In genomic region chrX:158041703-158042102, GRCm38 (mm10) we compare ENCODE assay signal across 9 mouse cellular contexts. TPM values are rescaled to one million over a fixed set of nuclear protein-coding genes. Genes with fewer than 3 reads are reported as not detected.
DNase-seq lines count a peak whose midpoint lies in the region; ATAC-seq lines count a peak whose summit lies in the region.
"Had no signal": no experiment of that assay in that cellular context is flagged by ENCODE, and none has a peak within 500 bp of the region (broad histone marks: within the 10 kb centered on the region; RNA-seq: fewer than 3 reads in every experiment).

No protein-coding gene starts in this region.

- DNase-seq in kidney, postnatal 10 days: peak; percentile 4
- no peak for DNase-seq in kidney, postnatal 25 days
- DNase-seq in cerebellum, adult 9-10 months: peak; percentile 65
- DNase-seq in adrenal gland, postnatal 14 days: no peak
- DNase-seq in layer of hippocampus, adult 9-11 months: no peak
- no peak for DNase-seq in left cerebral cortex, adult 11 months (ENCODE audit: low spot score)

- H3K9ac ChIP-seq in hindbrain, embryonic 12.5 days: peak overlapping the region; percentile 75; the same call in 1 of the 2 replicates
- peak overlapping the region; percentile 86 for H3K9ac ChIP-seq in neural tube, embryonic 13.5 days

- H3K4me3 ChIP-seq in hindbrain, embryonic 12.5 days: peak overlapping the region; percentile 63
- H3K4me3 ChIP-seq in neural tube, embryonic 13.5 days: peak overlapping the region; percentile 63

- no peaks in the 10 kb centered on the region for H3K36me3 ChIP-seq in hindbrain, embryonic 12.5 days
- no peaks in the 10 kb centered on the region for H3K36me3 ChIP-seq in neural tube, embryonic 13.5 days

- no peaks in the 10 kb centered on the region for H3K9me3 ChIP-seq in hindbrain, embryonic 12.5 days (replicated peaks)
- H3K9me3 ChIP-seq in neural tube, embryonic 13.5 days: no peaks in the 10 kb centered on the region

- no peaks in the 10 kb centered on the region for H3K27me3 ChIP-seq in hindbrain, embryonic 12.5 days
- no peaks in the 10 kb centered on the region for H3K27me3 ChIP-seq in neural tube, embryonic 13.5 days

- 27% methylated on average over 7 of the region's 7 CpGs for WGBS in hindbrain, embryonic 12.5 days
- 30% methylated on average over 7 of the region's 7 CpGs for WGBS in neural tube, embryonic 13.5 days

- 0 out of 2 replicates have a peak, but pooled peaks have one; percentile 39 for ATAC-seq in hindbrain, embryonic 12.5 days (ENCODE audit: low FRiP score)
- ATAC-seq in neural tube, embryonic 13.5 days (ENCODE audit: low read depth): peak; percentile 48
- ATAC-seq: Patski had no signal

- 0 out of 2 replicates have a peak overlapping the region, but pooled peaks have one; percentile 84 for H3K27ac ChIP-seq in hindbrain, embryonic 12.5 days
- H3K27ac ChIP-seq in neural tube, embryonic 13.5 days (replicated peaks): peak overlapping the region; percentile 81

- peak overlapping the region; percentile 59 for H3K4me2 ChIP-seq in hindbrain, embryonic 12.5 days (replicated peaks)
- H3K4me2 ChIP-seq in neural tube, embryonic 13.5 days: peak overlapping the region; percentile 60

- no peaks in the 10 kb centered on the region for H3K4me1 ChIP-seq in hindbrain, embryonic 12.5 days
- peaks cover 3% of the 10 kb centered on the region for H3K4me1 ChIP-seq in neural tube, embryonic 13.5 days (replicated peaks)

RNA-seq across cellular contexts. Expression of gene Cnksr2, which starts 1.4 kb away (rescaled TPM):
- polyA plus RNA-seq in hindbrain, embryonic 12.5 days (2016; fragmentation: Nextera tagmentation; extraction: Ambion mirVana): 7.8 and 8.2 TPM in 2 replicates
- 6.9 and 8.1 TPM in 2 replicates for polyA plus RNA-seq in neural tube, embryonic 13.5 days (2015; fragmentation: Nextera tagmentation; extraction: Ambion mirVana)
- total RNA-seq in adrenal gland, postnatal 14 days (2021): 4.9 and 5.9 TPM in 2 replicates
- polyA plus RNA-seq: Patski had no signal

Comparison
In these comparisons a context has a peak if more than half of its experiments do, and no peak if none do; other contexts are left out.
1. DNase-seq: peak in kidney, postnatal 10 days (single experiment) and cerebellum, adult 9-10 months (single experiment); none in kidney, postnatal 25 days (0 of 2), adrenal gland, postnatal 14 days (single experiment), layer of hippocampus, adult 9-11 months (single experiment) and left cerebral cortex, adult 11 months (single experiment).